Mouse (Mus musculus) kidney, postnatal 25 days (tissue): ENCODE results near the gene Dffa.
A peak's percentile ranks its signal among the peaks of the same experiment; 100 is the strongest.
"Not testable (repeated sequence)": the region's sequence is repeated elsewhere in the genome, so short reads cannot be mapped to it uniquely, and the experiment has no call there.

Experiments
- DNase-seq, 2 experiments: peaks; one replicate each; pipeline ENCODE4 v3.0.0; 2021; ENCODE audit warnings: mixed read lengths in 2 of 2

Gene Dffa

GRCm38 (mm10) chr4:149099369-149100017, 4.5 kb upstream of the Dffa start, which contains the start of gene Pex14:
TSS of gene Pex14 (minus strand) at chr4:149099876.
- DNase-seq: peak; percentile 94 to 96

- not testable (repeated sequence) for DNase-seq
These were observed 3.5 kb upstream of the Dffa start for GRCm38 (mm10) chr4:149100449-149100848.

- DNase-seq: no peak
These were observed 2.5 kb upstream of the Dffa start for GRCm38 (mm10) chr4:149101456-149101855.

- not testable (repeated sequence) for DNase-seq
These were observed 16.1 kb downstream of the Dffa start for GRCm38 (mm10) chr4:149119978-149120562.

GRCm38 (mm10) chr4:149123432-149123831, 19.5 kb downstream of the Dffa start:
- DNase-seq: no peak

- DNase-seq: peak in 1 of 2 experiments; percentile 20
These were observed 21.6 kb downstream of the Dffa start for GRCm38 (mm10) chr4:149125341-149126114.

- DNase-seq: no peak
These were observed 22.2 kb downstream of the Dffa start for GRCm38 (mm10) chr4:149126115-149126509.

GRCm38 (mm10) chr4:149126663-149127062, 22.7 kb downstream of the Dffa start, which contains the start of gene Cort:
TSS of gene Cort (minus strand) at chr4:149126763.
- no peak for DNase-seq

GRCm38 (mm10) chr4:149128467-149128866, 24.5 kb downstream of the Dffa start:
- DNase-seq: peak in 1 of 2 experiments; percentile 29

GRCm38 (mm10) chr4:149131021-149131752, 27.2 kb downstream of the Dffa start:
- no peak for DNase-seq

GRCm38 (mm10) chr4:149131789-149132565, 28.0 kb downstream of the Dffa start:
- no peak for DNase-seq

GRCm38 (mm10) chr4:149133395-149133794, 29.4 kb downstream of the Dffa start:
- no peak for DNase-seq

- DNase-seq: no peak
These were observed 32.3 kb downstream of the Dffa start for GRCm38 (mm10) chr4:149136116-149136850.

GRCm38 (mm10) chr4:149136982-149137770, 33.2 kb downstream of the Dffa start, which contains the start of gene Cenps:
TSS of gene Cenps (minus strand) at chr4:149137629.
- peak; percentile 94 to 95 for DNase-seq

- no peak for DNase-seq
These were observed 34.6 kb downstream of the Dffa start for GRCm38 (mm10) chr4:149138515-149138914.

- DNase-seq: no peak
These were observed 39.6 kb downstream of the Dffa start for GRCm38 (mm10) chr4:149143594-149143993.

- DNase-seq: peak; percentile 75 to 84
These were observed 40.5 kb downstream of the Dffa start for GRCm38 (mm10) chr4:149144459-149144858.

GRCm38 (mm10) chr4:149145151-149145550, 41.2 kb downstream of the Dffa start:
- DNase-seq: no peak

- no peak for DNase-seq
These were observed 43.6 kb downstream of the Dffa start for GRCm38 (mm10) chr4:149147528-149147927.

GRCm38 (mm10) chr4:149148084-149148483, 44.1 kb downstream of the Dffa start:
- no peak for DNase-seq
